Mouse (Mus musculus): ENCODE measurements around the gene Gm14403. TPM values are rescaled to one million over a fixed set of nuclear protein-coding genes. Genes with fewer than 3 reads are reported as not detected.
"Not testable (repeated sequence)": the region's sequence is repeated elsewhere in the genome, so short reads cannot be mapped to it uniquely, and the experiment has no call there.

Gene Gm14403
- 6.4 and 7.9 TPM in 2 replicates for polyA plus RNA-seq (2015; fragmentation: Nextera tagmentation; extraction: Ambion mirVana)

DNA sequence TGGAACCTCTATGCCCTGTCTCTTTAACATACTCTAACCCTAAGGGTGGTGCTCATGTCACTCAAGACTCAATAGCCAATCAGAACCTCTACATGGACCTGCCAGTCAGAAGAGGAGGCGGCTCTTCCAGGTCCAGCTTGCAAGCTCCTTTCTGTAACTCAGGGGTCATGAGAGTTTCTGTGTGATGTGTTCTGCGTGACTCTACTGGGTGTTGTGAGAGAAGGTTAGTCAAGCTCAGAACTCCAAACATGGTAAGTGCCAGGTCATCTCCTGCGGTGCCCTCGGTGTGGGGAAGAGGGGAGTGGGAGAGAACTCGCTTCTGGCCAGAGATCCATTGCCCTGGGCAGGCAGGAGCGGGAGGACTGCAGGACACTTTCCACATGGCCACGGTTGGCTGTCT is at the start of gene Gm14403:
Gm14403 (plus strand) TSS at position 149 of the 400 bp plus-strand sequence.
- peak within 1 kb of the TSS; percentile 58 for H3K4me2 ChIP-seq
- ATAC-seq (replicated peaks; ENCODE audit: insufficient number of reproducible peaks, insufficient read depth, low FRiP score, low read depth); H3K4me1 ChIP-seq (replicated peaks); H3K9me3 ChIP-seq (replicated peaks); H3K27ac ChIP-seq; H3K27me3 ChIP-seq; H3K36me3 ChIP-seq: not testable (repeated sequence)
- peak within 1 kb of the TSS; percentile 47; the same call in 1 of the 2 replicates for H3K9ac ChIP-seq
- WGBS = 13% methylated on average over 7 of the region's 7 CpGs
- H3K4me3 ChIP-seq = peak within 1 kb of the TSS; percentile 56

DNA sequence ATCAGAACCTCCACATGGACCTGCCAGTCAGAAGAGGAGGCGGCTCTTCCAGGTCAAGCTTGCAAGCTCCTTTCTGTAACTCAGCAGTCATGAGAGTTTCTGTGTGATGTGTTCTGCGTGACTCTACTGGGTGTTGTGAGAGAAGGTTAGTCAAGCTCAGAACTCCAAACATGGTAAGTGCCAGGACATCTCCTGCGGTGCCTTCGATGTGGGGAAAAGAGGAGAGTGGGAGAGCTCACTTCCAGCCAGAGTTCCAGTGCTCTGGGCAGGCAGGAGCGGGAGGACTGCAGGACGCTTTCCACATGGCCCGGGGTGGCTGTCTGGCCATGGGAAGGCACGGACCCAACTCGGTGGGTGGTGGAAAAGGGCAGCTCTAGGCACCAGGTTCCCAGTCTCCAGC is 33.3 kb upstream of the Gm14403 start, which contains the start of gene Zfp970:
Zfp970 (plus strand) TSS at position 58 of the 400 bp plus-strand sequence.
- Histone ChIP-seq H3K4me2 (peak within 1 kb of the TSS; percentile 55), H3K9ac (peak within 1 kb of the TSS; percentile 40), H3K4me3 (peak within 1 kb of the TSS; percentile 54), H3K27ac (peak within 1 kb of the TSS; percentile 57)
- not testable (repeated sequence) for ATAC-seq (replicated peaks; ENCODE audit: insufficient number of reproducible peaks, insufficient read depth, low FRiP score, low read depth); H3K4me1 ChIP-seq (replicated peaks); H3K36me3 ChIP-seq; H3K9me3 ChIP-seq (replicated peaks); H3K27me3 ChIP-seq
- 3% methylated on average over 8 of the region's 9 CpGs for WGBS

DNA sequence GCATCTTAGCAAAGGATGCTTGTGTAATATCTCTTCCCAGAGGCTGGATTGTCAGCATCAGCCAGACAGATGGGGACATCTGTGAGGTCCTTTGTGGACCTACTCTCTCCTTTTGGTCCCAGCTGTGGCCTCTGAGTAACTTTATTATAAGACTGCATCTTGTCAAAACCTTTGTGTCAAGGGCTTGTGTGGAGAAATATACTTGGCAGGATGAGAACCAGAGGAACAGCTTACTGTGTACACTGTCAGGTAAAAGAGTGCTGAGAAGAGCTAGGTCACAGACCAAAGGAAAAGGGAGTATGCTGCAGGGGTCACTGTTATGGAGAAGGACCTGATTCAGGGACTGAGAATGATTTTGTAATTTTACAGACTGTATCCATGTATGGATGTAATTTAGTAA is 29.8 kb upstream of the Gm14403 start:
- not testable (repeated sequence) for H3K27ac ChIP-seq; H3K9ac ChIP-seq; H3K27me3 ChIP-seq; H3K36me3 ChIP-seq; H3K4me3 ChIP-seq; H3K4me1 ChIP-seq (replicated peaks); ATAC-seq (replicated peaks; ENCODE audit: insufficient number of reproducible peaks, insufficient read depth, low FRiP score, low read depth); H3K4me2 ChIP-seq; H3K9me3 ChIP-seq (replicated peaks)

DNA sequence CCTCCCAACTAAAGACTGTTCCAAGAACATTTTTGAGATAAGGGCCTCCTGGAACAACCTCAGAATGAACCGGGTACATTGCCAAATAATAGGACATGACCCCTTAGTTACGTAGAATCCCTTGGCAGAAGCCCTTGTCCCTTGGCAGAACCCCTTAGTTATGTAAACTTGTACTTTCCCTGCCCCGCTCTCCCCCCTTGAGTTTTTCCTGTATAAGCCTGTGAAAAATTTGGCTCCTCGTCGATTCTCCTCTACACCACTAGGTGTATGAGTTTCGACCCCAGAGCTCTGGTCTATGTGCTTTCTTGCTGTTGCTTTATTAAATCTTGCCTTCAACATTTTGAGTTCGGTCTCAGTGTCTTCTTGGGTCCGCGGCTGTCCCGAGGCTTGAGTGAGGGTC is 25.8 kb upstream of the Gm14403 start:
- H3K4me2 ChIP-seq; H3K27me3 ChIP-seq; ATAC-seq (replicated peaks; ENCODE audit: insufficient number of reproducible peaks, insufficient read depth, low FRiP score, low read depth); H3K36me3 ChIP-seq; H3K9me3 ChIP-seq (replicated peaks); H3K4me3 ChIP-seq; H3K9ac ChIP-seq; H3K4me1 ChIP-seq (replicated peaks); H3K27ac ChIP-seq: not testable (repeated sequence)
- WGBS = 69% methylated on average over 6 of the region's 10 CpGs

DNA sequence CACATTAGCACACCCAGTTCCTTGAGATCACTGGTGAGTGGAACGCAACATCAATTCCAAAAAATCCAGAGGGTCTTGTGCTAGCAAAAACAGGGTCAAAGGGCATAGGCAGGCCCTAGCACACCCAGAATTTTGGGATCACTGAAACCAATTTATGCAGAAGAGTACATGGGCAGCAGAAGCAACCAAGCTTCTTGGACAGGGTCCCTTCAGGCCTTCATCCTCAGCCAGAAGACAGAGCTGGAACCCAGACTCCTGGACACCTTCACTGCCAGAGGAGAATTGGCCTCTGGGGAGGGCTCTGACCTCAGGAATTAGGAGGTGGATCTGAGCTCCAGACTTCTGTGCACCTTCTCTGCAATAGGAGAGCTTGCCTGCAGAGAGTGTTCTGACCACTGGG is 16.0 kb upstream of the Gm14403 start:
- not testable (repeated sequence) for H3K36me3 ChIP-seq; H3K9ac ChIP-seq; H3K4me3 ChIP-seq; H3K4me2 ChIP-seq; ATAC-seq (replicated peaks; ENCODE audit: insufficient number of reproducible peaks, insufficient read depth, low FRiP score, low read depth); H3K27me3 ChIP-seq; H3K4me1 ChIP-seq (replicated peaks); H3K9me3 ChIP-seq (replicated peaks); H3K27ac ChIP-seq
- 76% methylated on average over 1 of the region's 1 CpGs for WGBS

DNA sequence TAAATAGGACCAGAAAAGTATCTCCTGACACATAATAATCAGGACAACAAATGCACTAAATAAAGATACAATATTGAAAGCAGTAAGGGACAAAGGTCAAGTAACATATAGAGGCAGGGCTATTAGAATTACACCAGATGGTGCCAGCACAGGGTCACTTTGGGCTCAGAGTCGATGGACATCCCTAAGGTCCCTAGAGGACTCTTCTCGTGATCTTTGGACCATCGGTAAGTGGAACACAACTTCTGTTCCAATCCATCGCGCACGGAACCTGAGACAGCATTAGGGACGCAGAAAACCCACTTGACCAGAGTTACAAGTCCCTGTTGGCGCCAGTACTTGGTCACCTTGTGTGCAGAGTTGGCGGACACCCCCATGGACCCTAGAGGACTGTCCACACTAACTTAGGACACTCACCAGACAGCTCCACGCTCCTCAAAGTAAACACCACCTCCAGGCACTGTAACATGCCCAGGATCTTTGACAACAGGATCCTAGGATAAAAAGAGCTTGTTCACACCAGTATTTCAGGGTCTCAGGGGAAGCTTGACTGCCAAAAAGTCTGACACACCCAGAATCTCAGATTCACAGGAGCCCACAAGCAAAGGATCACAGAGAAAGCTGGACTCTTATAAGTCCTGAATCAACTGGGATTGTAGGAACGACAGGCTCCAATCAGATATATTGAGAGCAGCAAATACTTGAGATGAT is 14.6 kb upstream of the Gm14403 start:
- H3K9ac ChIP-seq; ATAC-seq (replicated peaks; ENCODE audit: insufficient number of reproducible peaks, insufficient read depth, low FRiP score, low read depth); H3K4me3 ChIP-seq; H3K9me3 ChIP-seq (replicated peaks); H3K4me2 ChIP-seq; H3K27me3 ChIP-seq; H3K27ac ChIP-seq; H3K36me3 ChIP-seq; H3K4me1 ChIP-seq (replicated peaks): not testable (repeated sequence)
- 82% methylated on average over 11 of the region's 11 CpGs for WGBS

DNA sequence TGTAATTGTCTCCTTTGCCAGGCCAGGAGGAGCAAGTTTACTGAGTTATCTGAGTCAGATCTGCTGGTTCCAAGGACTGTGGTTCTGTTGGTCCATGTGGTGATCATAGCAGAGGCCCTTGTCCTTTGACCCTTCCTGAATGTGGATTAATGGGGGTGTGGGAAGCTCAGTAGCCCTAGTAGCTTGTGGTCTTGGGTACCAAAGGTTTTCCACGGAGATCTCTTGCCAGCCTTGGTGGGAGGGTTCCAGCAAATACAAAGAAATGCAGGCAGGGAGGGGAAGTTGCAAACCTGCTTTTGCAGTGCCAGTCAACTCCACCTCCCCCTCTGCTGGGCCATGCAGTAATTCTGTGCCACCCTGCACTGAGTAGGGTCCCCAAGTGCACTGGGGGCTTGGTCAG is 1.2 kb downstream of the Gm14403 start:
- not testable (repeated sequence) for H3K36me3 ChIP-seq; H3K9me3 ChIP-seq (replicated peaks); H3K27me3 ChIP-seq; H3K9ac ChIP-seq; H3K4me1 ChIP-seq (replicated peaks); ATAC-seq (replicated peaks; ENCODE audit: insufficient number of reproducible peaks, insufficient read depth, low FRiP score, low read depth); H3K27ac ChIP-seq; H3K4me2 ChIP-seq; H3K4me3 ChIP-seq
- 57% methylated on average over 1 of the region's 1 CpGs for WGBS

GRCm38 (mm10) chr2:177505211-177505719 is 7.2 kb downstream of the Gm14403 start:
- H3K36me3 ChIP-seq; H3K4me2 ChIP-seq; H3K27ac ChIP-seq; ATAC-seq (replicated peaks; ENCODE audit: insufficient number of reproducible peaks, insufficient read depth, low FRiP score, low read depth); H3K4me1 ChIP-seq (replicated peaks); H3K9ac ChIP-seq; H3K27me3 ChIP-seq; H3K9me3 ChIP-seq (replicated peaks); H3K4me3 ChIP-seq: not testable (repeated sequence)
- WGBS = 90% methylated on average over 1 of the region's 1 CpGs

DNA sequence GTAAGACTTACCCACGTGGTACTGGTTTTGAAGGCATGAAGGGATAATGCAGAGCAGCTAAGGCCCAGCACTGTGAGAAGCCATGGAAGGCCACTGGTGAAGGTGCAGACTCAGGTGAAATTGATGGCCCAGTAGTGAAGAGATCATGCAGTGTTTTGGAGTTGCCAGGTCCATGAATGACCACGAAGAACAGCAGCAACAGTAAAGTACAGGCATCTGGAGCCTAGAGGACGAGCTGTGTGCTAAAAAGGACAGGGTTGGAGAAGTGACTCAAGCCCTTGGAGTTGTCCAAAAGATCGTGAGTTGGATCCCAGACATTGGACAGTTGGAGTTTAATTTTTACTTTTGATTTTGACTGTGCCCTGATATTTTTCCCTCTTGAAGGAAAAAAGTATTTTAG is 13.4 kb downstream of the Gm14403 start:
- ATAC-seq (replicated peaks; ENCODE audit: insufficient number of reproducible peaks, insufficient read depth, low FRiP score, low read depth); H3K4me3 ChIP-seq; H3K36me3 ChIP-seq; H3K27ac ChIP-seq; H3K4me1 ChIP-seq (replicated peaks); H3K9ac ChIP-seq; H3K9me3 ChIP-seq (replicated peaks); H3K27me3 ChIP-seq; H3K4me2 ChIP-seq: not testable (repeated sequence)
- WGBS = 66% methylated on average over 4 of the region's 4 CpGs

DNA sequence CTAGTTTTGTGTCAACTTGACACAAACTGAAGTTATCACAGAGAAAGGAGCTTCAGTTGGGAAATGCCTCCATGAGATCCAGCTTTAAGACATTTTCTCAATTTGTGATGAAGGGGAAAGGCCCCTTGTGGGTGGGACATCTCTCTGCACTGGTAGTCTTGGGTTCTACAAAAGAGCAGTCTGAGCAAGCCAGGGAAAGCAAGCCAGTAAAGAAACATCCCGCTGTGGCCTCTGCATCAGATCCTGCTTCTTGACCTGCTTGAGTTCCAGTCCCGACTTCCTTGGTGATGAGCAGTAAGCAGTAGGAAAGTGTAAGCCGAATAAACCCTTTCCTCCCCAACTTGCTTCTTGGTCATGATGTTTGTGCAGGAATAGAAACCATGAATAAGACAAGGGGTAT is 14.0 kb downstream of the Gm14403 start:
- not testable (repeated sequence) for H3K4me3 ChIP-seq; H3K4me1 ChIP-seq (replicated peaks); H3K36me3 ChIP-seq; H3K9me3 ChIP-seq (replicated peaks); H3K27ac ChIP-seq; H3K27me3 ChIP-seq; H3K4me2 ChIP-seq; ATAC-seq (replicated peaks; ENCODE audit: insufficient number of reproducible peaks, insufficient read depth, low FRiP score, low read depth); H3K9ac ChIP-seq
- 80% methylated on average over 3 of the region's 3 CpGs for WGBS

- H3K27me3 ChIP-seq; H3K27ac ChIP-seq; ATAC-seq (replicated peaks; ENCODE audit: insufficient number of reproducible peaks, insufficient read depth, low FRiP score, low read depth); H3K4me2 ChIP-seq; H3K4me1 ChIP-seq (replicated peaks); H3K4me3 ChIP-seq; H3K9me3 ChIP-seq (replicated peaks); H3K9ac ChIP-seq; H3K36me3 ChIP-seq: not testable (repeated sequence)
- 70% methylated on average over 4 of the region's 4 CpGs for WGBS
Measured at GRCm38 (mm10) chr2:177513991-177514479, 16.0 kb downstream of the Gm14403 start.

DNA sequence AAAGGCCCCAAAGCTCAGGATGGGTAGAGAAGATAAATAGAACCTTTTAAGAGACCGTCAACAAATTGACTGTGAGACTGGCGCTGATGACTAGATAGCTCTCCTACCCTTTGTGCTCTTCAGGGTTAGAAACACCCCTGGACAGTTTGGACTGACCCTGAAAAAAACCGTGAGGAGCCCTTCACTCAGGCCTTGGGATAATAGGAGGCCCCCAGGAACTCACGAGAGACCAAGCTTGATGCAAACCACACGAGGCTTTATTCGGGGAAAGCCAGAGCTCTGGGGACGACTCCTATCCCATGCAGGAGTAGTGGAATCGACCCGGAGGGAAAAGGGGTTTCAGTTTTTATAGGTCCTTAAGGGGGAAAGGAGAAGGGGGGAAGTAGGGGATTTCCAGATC is 19.7 kb downstream of the Gm14403 start:
- not testable (repeated sequence) for H3K4me2 ChIP-seq; H3K4me1 ChIP-seq (replicated peaks); H3K36me3 ChIP-seq; H3K4me3 ChIP-seq; H3K9me3 ChIP-seq (replicated peaks); H3K9ac ChIP-seq; ATAC-seq (replicated peaks; ENCODE audit: insufficient number of reproducible peaks, insufficient read depth, low FRiP score, low read depth); H3K27me3 ChIP-seq; H3K27ac ChIP-seq
- WGBS = 73% methylated on average over 9 of the region's 9 CpGs
